Mouse (Mus musculus): ENCODE measurements around the gene Reep6.

Reep6 gene

GRCm38 (mm10) chr10:80356001-80356682 is 26.4 kb downstream of the Reep6 start, which contains the start of gene Plk5:
Plk5 (plus strand) TSS chr10:80356459.
- DNase-seq: no peak

- DNase-seq: no peak
Observed at GRCm38 (mm10) chr10:80356737-80357136, 27.0 kb downstream of the Reep6 start.

GRCm38 (mm10) chr10:80357336-80357735 is 27.6 kb downstream of the Reep6 start:
- no peak for DNase-seq

DNA sequence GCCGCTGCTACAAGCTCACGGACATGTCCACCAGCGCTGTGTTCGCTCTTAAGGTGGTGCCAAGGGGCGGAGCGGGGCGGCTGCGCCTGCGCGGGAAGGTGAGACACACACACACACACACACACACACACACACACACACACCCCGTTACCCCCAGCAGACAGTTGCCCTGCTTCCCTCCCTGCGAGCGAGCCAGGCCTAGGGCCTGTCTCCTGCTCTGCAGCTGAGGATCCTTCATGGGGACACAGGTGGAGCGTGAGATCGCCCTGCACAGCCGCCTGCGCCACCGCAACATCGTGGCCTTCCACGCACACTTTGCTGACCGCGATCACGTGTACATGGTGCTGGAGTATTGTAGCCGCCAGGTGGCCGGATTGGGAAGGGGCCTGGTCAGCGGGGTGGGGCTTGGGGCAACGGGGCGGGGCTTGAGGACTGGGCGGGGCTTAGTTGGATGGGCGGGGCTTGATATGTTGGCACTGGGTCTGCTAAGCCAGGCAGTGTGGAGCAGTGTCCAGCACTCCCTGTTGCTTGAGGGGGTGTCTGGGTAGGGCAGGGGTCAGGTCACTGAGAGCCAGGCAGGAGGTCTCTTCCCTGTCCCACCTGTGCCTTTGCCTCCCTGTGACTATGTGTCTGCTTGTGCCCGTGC is 28.4 kb downstream of the Reep6 start:
- DNase-seq: peak; percentile 60

- no peak for DNase-seq
Observed at GRCm38 (mm10) chr10:80363734-80364133, 34.0 kb downstream of the Reep6 start.

DNA sequence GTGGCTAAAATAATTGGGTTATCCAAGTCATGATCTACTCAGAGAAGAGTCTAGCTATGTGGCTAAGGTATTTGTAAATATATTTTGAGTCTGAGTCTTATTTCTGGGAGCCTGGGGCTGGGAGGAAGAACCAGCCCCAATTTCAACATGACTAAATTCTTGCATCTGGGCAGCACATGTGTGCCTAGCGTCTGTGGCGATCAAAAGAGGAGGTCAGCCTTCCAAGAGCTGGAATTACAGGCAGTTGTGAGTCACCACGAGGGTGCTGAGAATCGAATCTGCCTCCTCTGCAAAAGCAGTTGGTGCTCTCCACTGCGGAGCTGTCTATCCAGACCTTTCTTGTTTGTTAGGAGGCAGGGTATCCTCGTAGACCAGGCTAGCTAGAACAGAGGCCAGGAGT is 36.0 kb downstream of the Reep6 start:
- no peak for DNase-seq

DNA sequence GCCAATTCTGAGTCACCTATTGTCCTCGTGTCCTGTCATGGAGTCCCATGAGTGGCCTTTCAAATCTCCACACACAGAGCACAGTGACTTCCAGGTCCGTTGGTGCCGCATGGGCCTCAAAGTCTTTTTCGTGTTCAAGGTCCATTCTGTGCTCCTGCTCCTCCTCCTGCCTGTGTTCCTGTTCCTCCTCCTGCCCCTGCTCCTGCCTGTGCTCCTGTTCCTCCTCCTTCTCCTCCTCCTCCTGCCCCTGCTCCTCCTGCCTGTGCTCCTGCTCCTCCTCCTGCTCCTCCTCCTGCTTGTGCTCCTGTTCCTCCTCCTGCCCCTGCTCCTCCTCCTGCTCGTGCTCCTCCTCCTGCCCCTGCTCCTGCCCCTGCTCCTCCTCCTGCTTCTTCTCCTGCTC is 38.2 kb downstream of the Reep6 start:
- DNase-seq: no peak

DNA sequence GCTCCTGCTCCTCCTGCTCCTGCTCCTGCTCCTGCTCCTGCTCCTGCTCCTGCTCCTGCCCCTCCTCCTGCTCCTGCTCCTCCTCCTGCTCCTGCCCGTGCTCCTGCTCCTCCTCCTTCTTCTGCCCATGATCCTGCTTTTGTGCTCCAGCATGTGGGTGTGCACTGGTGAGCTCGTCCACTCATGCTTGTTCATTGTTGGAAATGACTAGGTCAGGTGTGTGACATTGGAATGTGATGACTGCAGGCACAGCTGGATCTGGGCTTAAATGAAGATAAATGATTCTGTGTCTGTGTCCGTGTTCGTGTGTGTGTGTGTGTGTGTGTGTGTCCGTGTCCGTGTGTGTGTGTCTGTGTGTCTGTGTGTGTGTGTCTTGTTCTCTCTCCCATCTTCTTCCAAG is 38.6 kb downstream of the Reep6 start:
- DNase-seq: no peak

DNA sequence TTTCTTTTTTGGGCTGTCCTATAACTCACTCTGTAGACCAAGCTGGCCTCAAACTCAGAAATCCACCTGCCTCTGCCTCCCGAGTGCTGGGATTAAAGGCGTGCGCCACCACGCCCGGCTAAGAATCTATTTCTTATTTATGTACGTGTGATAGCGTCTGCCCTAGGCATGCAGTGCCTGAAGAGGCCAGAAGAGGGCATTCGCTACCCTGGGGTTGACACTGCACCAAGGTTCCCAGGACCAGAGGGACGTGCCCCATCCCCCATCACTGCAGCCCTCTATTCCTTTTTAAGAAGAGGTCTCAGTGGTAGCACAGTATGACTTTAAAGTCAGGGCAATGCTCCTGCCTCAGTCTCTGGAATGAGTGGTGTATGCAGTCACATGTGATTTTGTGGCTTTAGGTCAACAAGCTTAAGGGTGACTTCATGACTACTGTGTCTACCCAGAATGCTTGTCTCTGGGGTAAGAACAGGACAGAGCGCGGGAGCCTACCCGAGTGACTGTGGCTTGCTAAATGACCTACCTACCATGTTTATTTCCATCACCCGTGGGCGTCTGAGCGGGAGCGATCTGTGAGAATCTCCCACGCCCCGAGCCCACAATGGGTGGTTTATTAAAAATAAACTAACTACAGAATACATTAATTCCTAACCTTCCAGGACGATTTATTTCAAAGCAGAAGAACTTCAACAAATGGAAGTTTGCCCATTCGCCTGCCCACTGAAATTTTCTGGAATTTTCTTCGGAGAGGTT is 40.4 kb downstream of the Reep6 start:
- DNase-seq: peak; percentile 36

DNA sequence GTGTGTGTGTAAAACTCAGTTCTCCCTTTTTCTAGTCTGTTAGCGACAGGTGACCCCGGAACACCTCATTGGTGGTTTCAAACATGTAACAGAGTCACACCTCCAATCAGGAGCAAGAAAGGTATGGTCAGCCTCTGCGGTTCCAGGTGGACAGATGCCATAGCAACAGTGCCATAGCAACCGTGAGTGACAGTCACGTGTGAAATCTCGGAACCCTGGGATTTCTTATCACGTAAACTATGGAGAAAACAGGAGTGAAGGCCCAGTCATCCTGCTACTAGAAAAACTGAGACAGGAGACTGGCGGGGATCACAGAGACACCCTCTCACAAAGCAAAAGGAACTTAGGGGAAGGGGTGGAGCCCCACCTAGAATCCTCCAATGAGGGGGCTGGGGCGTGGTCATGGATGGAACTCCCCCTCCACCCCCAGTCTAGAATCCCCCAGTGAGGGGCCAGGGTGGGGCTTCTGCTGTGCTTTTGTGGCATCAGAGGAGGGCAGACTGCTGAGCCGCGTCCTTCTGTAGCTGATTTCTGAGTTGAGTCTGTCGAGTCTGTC is 41.7 kb downstream of the Reep6 start:
- DNase-seq: peak; percentile 90

- DNase-seq: no peak
Observed at GRCm38 (mm10) chr10:80371983-80372382, 42.2 kb downstream of the Reep6 start.

DNA sequence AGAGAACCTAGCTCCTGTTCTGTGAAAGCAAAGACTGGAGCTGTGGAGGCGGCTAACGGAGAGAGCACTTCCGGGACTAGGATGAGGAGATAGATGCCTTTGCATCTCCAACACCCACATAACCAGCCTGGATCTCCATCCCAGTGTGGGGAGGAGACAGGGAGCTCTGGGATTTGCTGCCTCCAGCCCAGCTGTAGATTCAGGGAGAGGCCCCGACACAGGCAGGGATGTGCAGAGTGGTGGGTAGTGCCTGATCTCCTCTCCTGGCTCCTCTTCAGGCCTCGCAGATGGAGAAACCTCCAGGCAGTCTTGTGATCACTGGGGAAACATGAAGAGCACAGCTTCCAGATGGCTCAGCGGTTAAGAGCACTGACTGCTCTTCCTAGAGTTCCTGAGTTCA is 43.0 kb downstream of the Reep6 start:
- no peak for DNase-seq

DNA sequence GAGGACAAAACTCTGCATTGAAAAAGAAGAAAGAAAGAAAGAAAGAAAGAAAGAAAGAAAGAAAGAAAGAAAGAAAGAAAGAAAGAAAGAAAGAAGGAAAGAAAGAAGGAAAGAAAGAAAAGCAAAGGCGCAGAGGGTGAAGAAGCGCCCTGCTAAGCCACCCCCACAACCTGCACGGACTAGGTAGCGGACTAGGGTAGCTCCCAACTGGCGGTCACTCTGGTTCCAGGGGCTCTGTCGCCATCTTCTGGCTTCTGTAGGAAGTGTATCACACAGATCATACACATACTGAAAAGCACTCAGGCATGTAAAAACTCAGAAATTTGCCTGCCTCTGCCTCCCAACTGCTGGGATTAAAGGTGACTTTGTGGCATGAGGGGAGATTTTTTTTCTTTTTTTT is 44.3 kb downstream of the Reep6 start:
- DNase-seq: peak; percentile 93

DNA sequence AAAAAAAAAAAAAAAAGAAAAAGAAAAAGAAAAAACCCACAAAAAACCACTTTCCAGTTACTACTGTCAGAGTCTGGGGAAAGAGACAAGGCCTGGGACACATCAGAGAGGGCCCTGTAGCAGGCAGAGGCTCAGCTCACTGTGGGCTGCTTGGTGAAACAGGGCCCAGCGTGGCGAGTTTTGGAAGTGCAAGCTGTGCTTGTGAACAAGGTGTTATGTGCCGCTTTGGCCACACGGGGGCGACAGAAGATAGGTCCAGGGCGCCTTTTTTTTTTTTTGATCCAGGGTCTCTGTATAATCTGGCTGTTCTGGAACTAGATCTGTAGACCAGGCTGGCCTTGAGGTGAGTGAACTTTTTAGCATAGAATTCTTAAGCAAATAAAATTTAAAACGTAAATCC is 46.4 kb downstream of the Reep6 start:
- DNase-seq: peak; percentile 97

DNA sequence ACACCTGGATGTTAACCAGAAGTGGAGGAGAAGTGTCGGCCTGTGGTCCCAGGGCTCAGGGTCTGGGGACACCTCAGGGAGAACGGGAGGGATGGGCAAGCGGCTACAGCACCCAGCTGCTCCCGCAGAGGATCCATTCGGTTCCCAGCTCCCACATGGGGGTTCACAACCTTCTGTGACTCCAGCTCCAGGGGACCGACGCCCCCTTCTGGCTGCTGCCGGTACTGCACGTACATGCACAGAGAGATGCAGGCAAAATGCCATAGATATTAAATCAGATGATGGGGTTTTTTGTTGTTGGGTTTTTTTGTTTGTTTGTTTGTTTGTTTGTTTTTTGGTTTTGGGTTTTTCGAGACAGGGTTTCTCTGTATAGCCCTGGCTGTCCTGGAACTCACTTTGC is 48.0 kb downstream of the Reep6 start:
- DNase-seq: peak; percentile 40

DNA sequence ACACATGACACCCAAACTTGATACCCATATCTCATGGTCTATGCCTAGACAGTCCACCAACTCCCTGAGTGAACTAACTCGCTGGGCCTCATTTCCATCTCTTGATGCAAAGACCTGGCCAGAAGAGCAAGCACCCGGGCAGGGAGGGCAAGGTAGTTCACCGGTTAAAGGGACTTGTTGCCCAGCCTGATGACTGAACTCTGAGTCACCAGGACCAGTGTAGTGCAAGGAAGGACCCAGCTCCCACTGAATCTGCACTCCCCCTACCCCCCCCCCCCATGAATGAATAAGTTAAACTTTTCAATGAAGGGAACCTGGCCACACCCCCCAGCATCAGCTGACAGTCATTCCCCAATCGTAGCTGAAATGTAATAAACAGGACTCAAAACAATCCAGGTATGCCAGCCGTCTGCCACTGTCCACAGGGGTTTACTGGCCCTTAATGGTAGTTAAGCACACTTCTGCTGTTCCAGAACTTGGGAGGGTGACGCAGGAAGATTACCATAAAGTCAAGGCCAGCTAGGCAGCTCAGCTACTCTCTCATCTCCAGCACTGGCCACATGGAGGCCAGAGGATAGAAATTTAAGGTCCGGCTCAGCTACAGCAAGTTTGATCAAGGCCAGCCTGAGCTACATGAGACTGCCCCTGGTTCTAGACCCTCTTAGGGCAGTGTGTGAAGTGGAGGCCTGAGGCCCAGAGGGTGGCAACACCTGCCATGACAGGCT is 53.0 kb downstream of the Reep6 start:
- no peak for DNase-seq

GRCm38 (mm10) chr10:80383431-80383830 is 53.7 kb downstream of the Reep6 start:
- peak; percentile 28 for DNase-seq

GRCm38 (mm10) chr10:80384115-80384639 is 54.4 kb downstream of the Reep6 start:
- no peak for DNase-seq

DNA sequence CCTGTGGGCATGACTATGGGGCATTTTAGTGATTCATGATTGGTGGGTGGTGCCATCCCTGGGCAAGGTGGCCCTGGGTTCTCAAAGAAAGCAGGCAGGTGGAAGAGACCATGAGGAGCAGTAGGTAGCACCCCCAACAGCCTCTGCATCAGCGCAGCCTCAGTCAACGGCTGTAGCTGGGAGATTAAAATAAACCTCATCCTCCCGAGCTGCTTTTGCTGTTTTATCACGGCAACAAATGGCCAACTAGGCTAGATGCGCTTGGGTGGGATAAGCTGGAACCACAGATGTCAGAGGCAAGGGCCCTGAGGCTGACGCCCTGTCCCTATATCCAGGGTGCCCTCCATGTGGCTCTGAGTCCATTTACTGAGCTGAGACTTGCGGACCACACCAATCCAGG is 55.0 kb downstream of the Reep6 start:
- DNase-seq: no peak

DNA sequence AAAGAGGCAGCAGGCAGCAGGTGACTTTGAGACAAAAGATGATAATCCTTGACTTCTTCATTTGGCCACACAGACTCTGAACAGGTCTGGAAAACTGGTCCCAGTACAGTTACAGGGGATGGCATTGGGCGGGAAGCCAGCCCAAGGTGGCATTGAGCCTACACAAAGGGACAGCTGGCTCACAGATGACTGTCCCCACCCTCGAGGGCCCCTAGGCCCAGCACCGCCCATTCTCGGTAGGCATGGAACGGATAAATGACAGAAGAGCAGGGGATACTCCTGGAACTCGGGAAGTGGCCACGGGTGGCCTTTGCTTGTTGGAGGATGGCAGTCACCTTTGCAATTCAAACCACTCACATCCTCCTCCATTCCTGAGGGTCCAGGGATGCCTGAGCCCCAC is 55.6 kb downstream of the Reep6 start:
- no peak for DNase-seq

Measured in lung, postnatal 36 days (tissue).